Mouse (Mus musculus) heart, adult 2 months (tissue): Measurements from ENCODE around the gene Idh3b. TPM values are rescaled to one million over a fixed set of nuclear protein-coding genes. Genes with fewer than 3 reads are reported as not detected.
A peak's percentile ranks its signal among the peaks of the same experiment; 100 is the strongest.

ENCODE experiments used
- DNase-seq, 2 experiments: peaks; one replicate each; pipeline ENCODE4 v3.0.0; 2021
- H3K27ac ChIP-seq: fragments of 200-600 bp; 2 replicates; pipeline ENCODE4 v1.8.1; 2022
- H3K27me3 ChIP-seq: fragments of 200-500 bp; 2 replicates; pipeline ENCODE4 v1.6.1; 2012; ENCODE audit warnings: mild to moderate bottlenecking, low read length, inconsistent platforms, mixed read lengths; ENCODE audit not compliant: control insufficient read depth, insufficient read depth
- H3K36me3 ChIP-seq: fragments of 200-500 bp; 2 replicates; pipeline ENCODE4 v1.6.1; 2012; ENCODE audit warnings: low read length, inconsistent platforms; ENCODE audit not compliant: control insufficient read depth, insufficient read depth
- H3K4me1 ChIP-seq: fragments of 200-500 bp; 2 replicates; pipeline ENCODE4 v1.6.1; 2011; ENCODE audit warnings: low read length; ENCODE audit not compliant: control insufficient read depth, insufficient read depth
- H3K4me3 ChIP-seq: fragments of 200-600 bp; 2 replicates; pipeline ENCODE4 v1.8.1; 2022
- H3K79me2 ChIP-seq: fragments of 200-500 bp; replicated peaks from 2 replicates; pipeline ENCODE4 v1.6.1; 2012; ENCODE audit warnings: mild to moderate bottlenecking, inconsistent platforms, low read length, moderate library complexity, mixed read lengths; ENCODE audit not compliant: control insufficient read depth, insufficient read depth
- H3K9ac ChIP-seq: fragments of 200-500 bp; 2 replicates; pipeline ENCODE4 v1.6.1; 2012; ENCODE audit warnings: low read depth, mild to moderate bottlenecking, control low read depth, inconsistent platforms, low read length, mixed read lengths
- CTCF ChIP-seq: fragments of 200-600 bp; IDR thresholded peaks from 2 replicates; pipeline ENCODE4 v1.8.1; 2022; ENCODE audit warnings: antibody characterized with exemption, mild to moderate bottlenecking, moderate library complexity
- EP300 ChIP-seq: fragments of 200-500 bp; IDR thresholded peaks from 2 replicates; pipeline ENCODE4 v1.6.1; 2011; ENCODE audit warnings: low read depth, low read length, control low read depth; ENCODE audit not compliant: insufficient read depth
- POLR2A ChIP-seq: fragments of 200-500 bp; IDR thresholded peaks from 2 replicates; pipeline ENCODE4 v1.6.1; 2011; ENCODE audit warnings: mild to moderate bottlenecking, low read depth, low read length, control low read depth; ENCODE audit not compliant: insufficient read depth
- WGBS: fragments of 180-500 bp; shearing (Covaris S2); methylation state at CpG from one replicate; pipeline ENCODE4 v1.1.7; 2018; 5-methylcytosine and 5-hydroxymethylcytosine counted together
- intact Hi-C: fragments of 180-260 bp; cut with DNase I; formaldehyde crosslinking; loops from one replicate; pipeline ENCODE4 v1.15.1; 2025
- polyA plus RNA-seq: library from polyadenylated mRNA; depleted of rRNA; stranded (reverse); fragments of >200 nt; gene quantifications from 2 replicates; pipeline ENCODE4 v1.2.3, GENCODE M21; 2012
- total RNA-seq, 2 experiments: library from RNA; stranded (reverse); gene quantifications; 2 replicates each; pipeline ENCODE4 v1.2.3; 2021

Gene Idh3b
- total and polyA plus RNA-seq, 3 experiments, result 709 to 893 (median 817) TPM

DNA sequence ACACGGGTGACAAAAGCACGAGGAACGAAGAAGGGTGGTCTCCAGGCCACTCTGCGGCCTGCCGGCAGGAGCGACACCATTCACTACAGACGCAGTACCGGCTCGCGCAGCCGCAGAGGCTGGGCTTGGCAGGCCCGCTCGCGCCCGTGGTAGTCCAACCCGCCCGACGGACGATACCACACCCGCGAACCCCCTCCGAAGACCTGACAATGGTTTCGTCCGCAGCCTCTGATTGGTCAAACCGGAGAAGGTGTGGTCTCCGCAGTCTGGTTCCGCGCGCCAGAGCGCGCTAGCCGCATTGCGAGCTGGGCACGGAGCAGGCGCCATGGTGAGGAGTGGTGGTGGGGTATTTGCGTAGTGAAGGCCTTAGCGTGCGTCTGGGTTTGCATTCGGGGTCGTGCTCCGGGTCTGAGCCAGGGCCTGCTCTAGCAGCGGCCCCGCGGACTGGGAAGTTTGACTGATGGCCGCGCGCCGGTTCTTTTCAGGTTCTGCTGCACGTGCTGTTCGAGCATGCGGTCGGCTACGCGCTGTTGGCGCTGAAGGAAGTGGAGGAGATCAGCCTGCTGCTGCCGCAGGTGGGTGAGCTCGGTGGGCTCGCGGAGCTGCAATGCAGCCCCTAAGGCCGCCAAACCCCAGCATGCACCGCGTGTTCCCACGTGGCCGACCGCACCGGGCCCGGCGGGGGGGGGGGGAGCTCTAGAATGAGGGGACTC, 10.0 kb downstream of the Idh3b start, which contains the start of gene Nop56:
Gene Nop56 (plus strand): TSS at position 282 of the 713 bp plus-strand sequence.
- Histone ChIP-seq H3K36me3 (0 out of 2 replicates have a peak, but pooled peaks cover 2% of the 10 kb centered on the region), H3K9ac (peak within 1 kb of the TSS; percentile 72), H3K27me3 (no peaks in the 10 kb centered on the region), H3K4me3 (peak within 1 kb of the TSS; percentile 97), H3K27ac (peak within 1 kb of the TSS; percentile 91), H3K4me1 (peaks cover 2% of the 10 kb centered on the region), H3K79me2 (peaks cover 1% of the 10 kb centered on the region; the same call in 1 of the 2 replicates)
- TF ChIP-seq EP300, result peak; percentile 87
- peak; percentile 100 for TF ChIP-seq POLR2A
- TF ChIP-seq CTCF, result peak; percentile 62
- DNase-seq, result peak; percentile 99
- intact Hi-C loops, result loop anchor here (1.0 to 5.0 kb wide), 3 partner anchors 10 to 97 kb away; partner anchors contain the start of genes Ebf4, Idh3b and Snrpb
- WGBS, result under 1% methylated on average over 68 of the region's 68 CpGs

DNA sequence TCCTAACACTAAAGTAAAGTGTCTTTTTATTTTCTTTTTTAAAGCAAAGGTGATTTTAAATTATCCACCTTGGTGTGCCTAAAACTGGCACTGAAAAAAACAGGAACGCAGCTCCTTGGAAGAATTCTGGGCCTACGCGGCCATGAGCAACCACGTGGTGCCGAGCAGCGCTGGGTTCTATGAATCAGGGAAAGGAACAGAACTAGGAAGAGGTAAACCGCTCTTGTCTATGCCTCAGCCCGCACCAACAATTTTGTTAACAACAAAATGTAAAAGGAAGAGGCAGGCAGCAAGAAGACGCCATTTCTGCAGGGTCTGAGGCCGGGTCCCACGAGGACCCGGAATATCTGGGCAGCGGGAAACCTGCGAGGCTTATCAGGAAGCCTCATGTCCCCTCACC, 10.6 kb downstream of the Idh3b start:
- Histone ChIP-seq H3K27me3 (no peaks in the 10 kb centered on the region), H3K79me2 (peaks cover 1% of the 10 kb centered on the region; the same call in 1 of the 2 replicates), H3K4me1 (peaks cover 2% of the 10 kb centered on the region), H3K27ac (peak overlapping the region; percentile 91), H3K9ac (peak overlapping the region; percentile 70), H3K4me3 (peak overlapping the region; percentile 97), H3K36me3 (0 out of 2 replicates have a peak, but pooled peaks cover 2% of the 10 kb centered on the region)
- TF ChIP-seq EP300, result no peak
- no peak for DNase-seq
- intact Hi-C loops, result loop anchor here (1.0 to 5.0 kb wide), 3 partner anchors 11 to 96 kb away; partner anchors contain the start of genes Ebf4, Idh3b and Snrpb
- under 1% methylated on average over 14 of the region's 14 CpGs for WGBS

DNA sequence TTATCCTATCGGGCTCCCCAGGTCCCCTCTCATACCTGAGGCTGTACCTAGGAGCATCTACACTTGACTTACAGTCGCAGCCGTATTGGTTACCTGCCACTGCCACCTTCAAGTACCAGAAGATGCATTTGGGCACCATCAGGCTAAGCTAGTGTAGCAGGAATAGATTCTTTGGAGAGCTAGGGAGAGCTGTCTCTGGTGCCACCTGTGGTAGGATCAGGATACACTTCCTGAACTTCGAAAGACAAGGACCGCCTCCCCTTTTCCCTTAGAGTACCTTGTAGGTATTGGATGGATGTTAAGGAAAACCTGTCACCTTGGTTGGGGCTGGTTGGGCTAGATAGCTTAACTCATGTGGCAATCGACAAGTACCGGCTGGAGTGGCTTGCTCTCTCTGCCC, 16.3 kb downstream of the Idh3b start:
- no peak for DNase-seq
- H3K9ac ChIP-seq, result no peak overlapping the region
- 65% methylated on average over 7 of the region's 7 CpGs for WGBS
- no peaks in the 10 kb centered on the region for H3K79me2 ChIP-seq
- H3K27ac ChIP-seq, result no peak overlapping the region
- H3K27me3 ChIP-seq, result no peaks in the 10 kb centered on the region
- intact Hi-C loops, result no loop called here
- TF ChIP-seq EP300 (no peak), CTCF (peak; percentile 37)
- H3K4me1 ChIP-seq, result no peaks in the 10 kb centered on the region
- 0 out of 2 replicates have a peak, but pooled peaks cover under 1% of the 10 kb centered on the region for H3K36me3 ChIP-seq
- H3K4me3 ChIP-seq, result no peak overlapping the region

DNA sequence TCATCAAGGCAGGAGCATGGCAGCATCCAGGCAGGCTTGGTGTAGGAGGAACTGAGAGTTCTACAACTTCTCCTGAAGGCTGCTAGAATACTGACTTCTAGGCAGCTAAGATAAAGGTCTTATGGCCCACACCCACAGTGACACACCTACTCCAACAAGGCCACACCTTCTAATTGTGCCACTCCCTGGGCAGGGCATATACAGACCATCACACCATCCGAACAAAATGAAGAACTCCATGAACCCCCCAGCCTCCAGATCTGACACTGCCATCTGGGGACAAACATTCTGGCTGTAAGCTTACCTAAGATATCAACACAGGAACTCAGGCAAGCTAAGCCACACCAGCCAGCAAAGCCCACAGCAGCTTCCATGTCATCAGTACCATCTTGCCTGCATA, 18.8 kb downstream of the Idh3b start:
- no peak for DNase-seq
- Histone ChIP-seq H3K36me3 (no peaks in the 10 kb centered on the region), H3K27me3 (no peaks in the 10 kb centered on the region), H3K27ac (no peak overlapping the region), H3K79me2 (no peaks in the 10 kb centered on the region), H3K9ac (no peak overlapping the region), H3K4me3 (no peak overlapping the region), H3K4me1 (no peaks in the 10 kb centered on the region)
- WGBS, result 89% methylated on average over 1 of the region's 1 CpGs
- TF ChIP-seq EP300 (no peak), CTCF (no peak), POLR2A (no peak)
- intact Hi-C loops, result no loop called here

DNA sequence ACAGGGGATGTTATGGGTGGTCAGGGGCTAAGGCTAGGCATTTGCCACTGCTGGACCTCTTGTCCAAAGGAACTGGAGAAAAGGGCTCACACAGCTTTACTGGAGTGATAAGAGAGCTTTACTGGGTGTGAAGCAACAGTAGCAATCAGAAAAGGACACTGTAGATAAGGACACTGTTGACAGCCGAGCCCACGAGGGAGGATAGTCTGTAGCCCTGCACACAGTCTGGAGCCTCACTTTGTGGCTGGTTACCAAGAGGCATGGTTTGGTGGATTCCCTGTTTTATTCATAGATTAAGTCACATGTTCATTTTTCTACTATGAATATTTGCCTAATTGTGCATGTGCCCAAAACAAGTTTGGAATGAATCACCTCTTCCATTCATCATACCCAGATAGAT, 21.9 kb downstream of the Idh3b start:
- intact Hi-C loops, result no loop called here
- Histone ChIP-seq H3K4me1 (no peaks in the 10 kb centered on the region), H3K4me3 (no peak overlapping the region), H3K27me3 (no peaks in the 10 kb centered on the region), H3K79me2 (no peaks in the 10 kb centered on the region), H3K27ac (no peak overlapping the region), H3K9ac (no peak overlapping the region), H3K36me3 (no peaks in the 10 kb centered on the region)
- 14% methylated on average over 2 of the region's 2 CpGs for WGBS
- TF ChIP-seq POLR2A (no peak), CTCF (no peak), EP300 (no peak)
- DNase-seq, result no peak

DNA sequence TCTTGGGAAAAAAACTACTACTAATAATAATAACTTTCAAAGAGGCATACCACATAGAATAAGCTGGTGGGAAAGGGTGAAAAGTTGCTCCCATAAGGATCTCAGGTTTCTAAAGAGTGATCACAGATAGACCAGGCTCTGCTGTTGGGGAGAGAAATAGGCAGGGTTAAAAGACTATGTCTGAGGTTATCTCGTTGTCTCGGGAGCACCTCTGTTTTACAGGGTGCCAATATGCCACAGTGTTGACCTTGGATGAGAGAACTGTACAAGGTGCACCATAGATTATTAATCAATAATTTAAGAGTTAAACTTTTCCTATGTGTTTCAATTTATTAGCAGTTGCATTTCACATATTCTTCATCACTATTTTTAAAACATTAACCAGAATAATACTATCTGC, 22.4 kb downstream of the Idh3b start:
- no peak for DNase-seq
- Histone ChIP-seq H3K4me3 (no peak overlapping the region), H3K27me3 (no peaks in the 10 kb centered on the region), H3K36me3 (no peaks in the 10 kb centered on the region), H3K4me1 (no peaks in the 10 kb centered on the region), H3K79me2 (no peaks in the 10 kb centered on the region), H3K9ac (no peak overlapping the region), H3K27ac (no peak overlapping the region)
- 71% methylated on average over 2 of the region's 2 CpGs for WGBS
- intact Hi-C loops, result no loop called here
- no peak for TF ChIP-seq EP300
- no peak for TF ChIP-seq CTCF
- no peak for TF ChIP-seq POLR2A
